Mouse (Mus musculus) liver, embryonic 15.5 days (tissue): ENCODE data around the gene E2f8. TPM values are rescaled to one million over a fixed set of nuclear protein-coding genes. Genes with fewer than 3 reads are reported as not detected.

Experiments used
- ATAC-seq: fragments of 200-750 bp; cut with Nextera tagmentation; 2 replicates; pipeline ENCODE4 v1.8.0; 2017; ENCODE audit warnings: moderate number of reproducible peaks, mild to moderate bottlenecking, moderate library complexity; ENCODE audit not compliant: insufficient read depth
- H3K27ac ChIP-seq: fragments of 300-500 bp; sonication (generic); replicated peaks from 2 replicates; pipeline ENCODE4 v1.5.1; 2015; ENCODE audit warnings: mild to moderate bottlenecking, inconsistent platforms
- H3K27me3 ChIP-seq: fragments of 300-500 bp; sonication (generic); 2 replicates; pipeline ENCODE4 v1.6.1; 2015; ENCODE audit warnings: mild to moderate bottlenecking, inconsistent platforms
- H3K36me3 ChIP-seq: fragments of 300-500 bp; sonication (generic); replicated peaks from 2 replicates; pipeline ENCODE4 v1.6.1; 2015; ENCODE audit warnings: moderate library complexity, mild to moderate bottlenecking, inconsistent platforms
- H3K4me1 ChIP-seq: fragments of 300-500 bp; sonication (generic); replicated peaks from 2 replicates; pipeline ENCODE4 v1.6.1; 2015; ENCODE audit warnings: inconsistent platforms
- H3K4me2 ChIP-seq: fragments of 300-500 bp; sonication (generic); 2 replicates; pipeline ENCODE4 v1.6.1; 2015; ENCODE audit warnings: moderate library complexity, mild to moderate bottlenecking, inconsistent platforms
- H3K4me3 ChIP-seq: fragments of 300-500 bp; sonication (generic); replicated peaks from 2 replicates; pipeline ENCODE4 v1.5.1; 2015; ENCODE audit warnings: mild to moderate bottlenecking, inconsistent platforms
- H3K9ac ChIP-seq: fragments of 300-500 bp; sonication (generic); 2 replicates; pipeline ENCODE4 v1.6.1; 2015; ENCODE audit warnings: moderate library complexity, mild to moderate bottlenecking, inconsistent platforms
- H3K9me3 ChIP-seq: fragments of 300-500 bp; sonication (generic); replicated peaks from 2 replicates; pipeline ENCODE4 v1.6.1; 2016; ENCODE audit warnings: inconsistent platforms
- WGBS: fragments of 180-500 bp; shearing (Covaris S2); methylation state at CpG from one replicate; pipeline ENCODE4 v1.1.7; 2015; ENCODE audit warnings: mixed read lengths; ENCODE audit not compliant: insufficient replicate concordance; 5-methylcytosine and 5-hydroxymethylcytosine counted together
- polyA plus RNA-seq: library from polyadenylated mRNA; unstranded; fragments of >200 nt; fragmentation: Nextera tagmentation; extraction: Ambion mirVana; gene quantifications from 2 replicates; pipeline ENCODE4 v1.2.1, GENCODE M21; 2015

Gene E2f8
- polyA plus RNA-seq, 1 experiment from 2014 or later: 33.5 TPM

DNA sequence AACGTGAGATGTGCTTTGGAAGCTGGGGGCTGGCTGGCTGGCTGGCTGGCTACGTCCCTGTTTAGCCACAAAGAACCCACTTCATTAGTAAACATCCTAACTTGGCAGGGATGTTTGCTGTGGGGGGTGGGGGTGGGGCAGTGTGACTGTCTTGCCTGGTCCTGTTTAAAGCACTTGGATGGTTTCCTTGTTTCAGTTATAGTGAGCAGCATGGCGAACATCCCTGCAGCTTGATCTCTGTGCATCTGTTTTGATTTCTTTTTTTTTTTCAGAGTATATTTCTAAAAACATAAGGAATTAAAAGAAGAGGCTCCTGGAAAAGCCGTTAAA lies 27.9 kb upstream of the E2f8 start:
- ATAC-seq: no peak
- H3K4me1 ChIP-seq: peaks cover 9% of the 10 kb centered on the region
- no peaks in the 10 kb centered on the region for H3K9me3 ChIP-seq
- no peak overlapping the region for H3K4me3 ChIP-seq
- 30% methylated on average over 4 of the region's 4 CpGs for WGBS
- no peaks in the 10 kb centered on the region for H3K36me3 ChIP-seq
- peak overlapping the region; percentile 68 for H3K27ac ChIP-seq
- no peak overlapping the region for H3K9ac ChIP-seq
- no peak overlapping the region for H3K4me2 ChIP-seq
- H3K27me3 ChIP-seq: no peaks in the 10 kb centered on the region

DNA sequence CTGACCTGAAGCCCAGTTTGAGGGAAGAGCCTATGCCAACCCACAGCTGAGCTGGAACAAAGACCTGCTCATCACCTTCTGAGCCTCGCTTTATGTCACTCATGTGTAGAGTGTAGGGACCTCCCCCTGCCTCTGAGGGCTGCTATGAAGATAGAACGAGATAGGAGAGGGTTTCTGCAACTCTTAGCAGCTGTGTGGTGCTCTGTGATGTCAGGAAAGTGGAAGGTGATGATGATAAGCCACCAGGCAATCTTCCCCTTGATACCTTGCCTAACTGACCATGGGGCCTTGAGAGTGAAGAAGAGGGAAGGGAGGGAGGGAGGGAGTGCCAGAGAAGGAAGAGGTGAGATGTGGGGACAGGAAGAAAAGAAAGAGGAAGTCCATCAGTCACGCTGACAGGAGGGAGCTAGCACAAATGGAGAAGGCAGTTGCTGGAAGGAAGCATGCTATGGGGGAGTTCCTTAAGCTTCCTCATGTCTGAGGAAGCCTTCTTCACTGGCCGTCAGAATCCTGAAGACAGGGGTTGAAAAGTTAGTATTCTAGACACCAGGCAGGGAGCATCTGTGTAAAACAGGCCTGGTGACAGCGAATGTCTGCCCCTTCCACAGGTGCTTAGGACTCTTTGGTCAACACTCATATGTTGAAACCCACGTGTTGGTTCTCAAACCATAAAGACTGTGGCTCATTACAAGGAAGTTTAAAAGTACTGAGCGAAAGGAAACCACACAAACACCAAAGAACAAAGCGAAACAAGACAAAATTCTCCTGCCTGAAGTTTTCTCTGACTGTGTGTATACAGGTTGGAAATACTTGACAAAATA lies 27.3 kb upstream of the E2f8 start, which contains the start of gene Nav2:
Gene Nav2 (plus strand): TSS at position 196 of the 821 bp plus-strand sequence.
- ATAC-seq: no peak
- H3K4me1 ChIP-seq: peaks cover 9% of the 10 kb centered on the region

DNA sequence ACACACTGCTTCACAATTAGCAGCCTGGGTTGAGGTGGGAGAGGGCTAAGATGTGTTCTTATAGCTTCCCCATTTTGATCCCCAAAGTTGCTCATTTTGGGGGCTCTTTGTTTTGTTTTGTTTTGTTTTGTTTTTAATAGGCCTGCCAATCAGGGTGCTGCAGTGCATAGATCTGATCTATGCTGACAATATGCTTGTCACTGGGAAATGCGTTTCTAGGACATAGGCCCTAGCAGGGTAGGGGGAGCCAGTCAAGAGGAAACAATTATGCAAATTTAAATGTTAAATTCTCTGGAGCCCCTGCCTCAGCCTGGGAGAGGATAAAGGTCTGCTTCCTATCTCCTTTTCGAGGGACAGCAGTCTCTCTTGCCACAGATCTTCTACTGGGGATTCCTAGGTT lies 21.1 kb upstream of the E2f8 start:
- H3K9ac ChIP-seq: no peak overlapping the region
- H3K4me2 ChIP-seq: no peak overlapping the region
- ATAC-seq: no peak
- no peak overlapping the region for H3K4me3 ChIP-seq
- no peaks in the 10 kb centered on the region for H3K36me3 ChIP-seq
- H3K27ac ChIP-seq: no peak overlapping the region
- WGBS: 17% methylated on average over 2 of the region's 2 CpGs
- no peaks in the 10 kb centered on the region for H3K9me3 ChIP-seq
- peaks cover 30% of the 10 kb centered on the region for H3K27me3 ChIP-seq
- no peaks in the 10 kb centered on the region for H3K4me1 ChIP-seq

More for the DNA sequence above, 27.3 kb upstream of the E2f8 start, which contains the start of gene Nav2:
- Histone ChIP-seq H3K4me2 (no peak within 1 kb of the TSS), H3K9me3 (no peaks in the 10 kb centered on the region), H3K4me3 (no peak within 1 kb of the TSS), H3K27me3 (no peaks in the 10 kb centered on the region), H3K9ac (no peak within 1 kb of the TSS), H3K27ac (peak within 1 kb of the TSS; percentile 68), H3K36me3 (no peaks in the 10 kb centered on the region)
- WGBS: 16% methylated on average over 8 of the region's 8 CpGs

- H3K4me3 ChIP-seq: no peak overlapping the region
- no peaks in the 10 kb centered on the region for H3K36me3 ChIP-seq
- no peak overlapping the region for H3K4me2 ChIP-seq
- no peak overlapping the region for H3K27ac ChIP-seq
- peaks cover 36% of the 10 kb centered on the region for H3K27me3 ChIP-seq
- H3K9me3 ChIP-seq: no peaks in the 10 kb centered on the region
- ATAC-seq: no peak
- WGBS: 39% methylated on average over 8 of the region's 8 CpGs
- no peaks in the 10 kb centered on the region for H3K4me1 ChIP-seq
- H3K9ac ChIP-seq: no peak overlapping the region
Measured at GRCm38 (mm10) chr7:48900408-48901167, 19.2 kb upstream of the E2f8 start.

DNA sequence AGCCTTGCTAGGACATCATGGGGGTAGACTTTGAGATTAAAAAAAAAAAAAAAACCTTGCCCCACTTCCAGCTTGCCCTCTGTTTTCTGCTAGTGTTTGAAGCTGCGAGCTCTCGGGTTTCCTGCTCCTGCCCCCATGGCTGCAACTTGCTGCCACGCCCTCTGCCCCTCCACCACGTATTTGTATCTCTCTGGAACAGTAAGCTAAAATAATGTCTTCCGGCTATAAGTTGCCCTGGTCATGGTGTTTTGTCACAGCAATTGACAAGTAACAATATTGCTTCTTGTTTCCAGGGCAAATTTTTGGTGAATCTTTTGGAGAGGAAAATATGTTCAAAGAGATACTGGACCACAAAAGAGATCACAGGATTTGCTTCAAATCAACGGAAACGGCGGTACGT lies 17.0 kb upstream of the E2f8 start:
- Histone ChIP-seq H3K36me3 (no peaks in the 10 kb centered on the region), H3K27me3 (peaks cover 36% of the 10 kb centered on the region), H3K27ac (no peak overlapping the region), H3K4me1 (no peaks in the 10 kb centered on the region), H3K4me2 (no peak overlapping the region), H3K9ac (no peak overlapping the region), H3K9me3 (no peaks in the 10 kb centered on the region), H3K4me3 (no peak overlapping the region)
- 17% methylated on average over 9 of the region's 9 CpGs for WGBS
- no peak for ATAC-seq

GRCm38 (mm10) chr7:48897539-48898163 lies 16.3 kb upstream of the E2f8 start:
- Histone ChIP-seq H3K36me3 (no peaks in the 10 kb centered on the region), H3K27ac (no peak overlapping the region), H3K4me3 (no peak overlapping the region), H3K4me1 (no peaks in the 10 kb centered on the region), H3K9me3 (no peaks in the 10 kb centered on the region), H3K9ac (no peak overlapping the region), H3K4me2 (no peak overlapping the region), H3K27me3 (peaks cover 36% of the 10 kb centered on the region)
- WGBS: 52% methylated on average over 24 of the region's 24 CpGs
- ATAC-seq: no peak

- Histone ChIP-seq H3K9me3 (no peaks in the 10 kb centered on the region), H3K4me3 (no peak overlapping the region), H3K4me1 (no peaks in the 10 kb centered on the region), H3K27me3 (peaks cover 36% of the 10 kb centered on the region), H3K9ac (no peak overlapping the region), H3K27ac (no peak overlapping the region), H3K4me2 (no peak overlapping the region), H3K36me3 (no peaks in the 10 kb centered on the region)
- WGBS: 48% methylated on average over 4 of the region's 4 CpGs
- no peak for ATAC-seq
Measured at GRCm38 (mm10) chr7:48896051-48896450, 14.7 kb upstream of the E2f8 start.

- 66% methylated on average over 4 of the region's 4 CpGs for WGBS
Measured at GRCm38 (mm10) chr7:48895475-48895874, 14.1 kb upstream of the E2f8 start.

GRCm38 (mm10) chr7:48894763-48895162 lies 13.4 kb upstream of the E2f8 start:
- H3K36me3 ChIP-seq: no peaks in the 10 kb centered on the region
- WGBS: 44% methylated on average over 6 of the region's 6 CpGs
- peaks cover 29% of the 10 kb centered on the region for H3K27me3 ChIP-seq
- no peaks in the 10 kb centered on the region for H3K9me3 ChIP-seq
- no peak overlapping the region for H3K27ac ChIP-seq
- no peak for ATAC-seq
- H3K4me3 ChIP-seq: no peak overlapping the region
- no peak overlapping the region for H3K9ac ChIP-seq
- no peak overlapping the region for H3K4me2 ChIP-seq
- no peaks in the 10 kb centered on the region for H3K4me1 ChIP-seq

More at GRCm38 (mm10) chr7:48895475-48895874, 14.1 kb upstream of the E2f8 start:
- Histone ChIP-seq H3K27me3 (peaks cover 36% of the 10 kb centered on the region), H3K27ac (no peak overlapping the region), H3K9me3 (no peaks in the 10 kb centered on the region), H3K9ac (no peak overlapping the region), H3K4me3 (no peak overlapping the region), H3K36me3 (no peaks in the 10 kb centered on the region), H3K4me1 (no peaks in the 10 kb centered on the region), H3K4me2 (no peak overlapping the region)
- no peak for ATAC-seq

DNA sequence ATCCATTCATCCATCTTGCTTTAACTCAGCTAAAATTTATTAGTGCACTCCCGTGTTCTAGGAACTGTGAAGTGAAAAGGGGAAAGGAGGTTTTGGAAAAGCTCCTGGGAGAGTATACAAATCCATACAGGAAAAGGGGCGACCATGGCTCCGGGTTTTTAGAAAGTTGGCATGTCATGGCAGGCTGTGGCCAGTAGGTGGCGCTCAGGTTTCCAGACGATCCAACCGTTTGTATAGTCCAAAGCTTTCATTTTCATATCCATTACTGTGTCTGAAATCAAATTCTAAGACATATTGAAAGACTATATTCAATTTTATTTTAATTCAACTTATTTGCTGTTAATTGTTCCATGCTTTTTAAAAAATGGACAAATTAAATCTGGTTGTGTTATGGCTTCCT lies 12.8 kb upstream of the E2f8 start:
- no peaks in the 10 kb centered on the region for H3K9me3 ChIP-seq
- no peaks in the 10 kb centered on the region for H3K36me3 ChIP-seq
- no peak overlapping the region for H3K27ac ChIP-seq
- no peak overlapping the region for H3K4me3 ChIP-seq
- H3K9ac ChIP-seq: no peak overlapping the region
- WGBS: 2% methylated on average over 6 of the region's 6 CpGs
- H3K4me2 ChIP-seq: no peak overlapping the region
- H3K27me3 ChIP-seq: peaks cover 23% of the 10 kb centered on the region
- no peaks in the 10 kb centered on the region for H3K4me1 ChIP-seq
- no peak for ATAC-seq

DNA sequence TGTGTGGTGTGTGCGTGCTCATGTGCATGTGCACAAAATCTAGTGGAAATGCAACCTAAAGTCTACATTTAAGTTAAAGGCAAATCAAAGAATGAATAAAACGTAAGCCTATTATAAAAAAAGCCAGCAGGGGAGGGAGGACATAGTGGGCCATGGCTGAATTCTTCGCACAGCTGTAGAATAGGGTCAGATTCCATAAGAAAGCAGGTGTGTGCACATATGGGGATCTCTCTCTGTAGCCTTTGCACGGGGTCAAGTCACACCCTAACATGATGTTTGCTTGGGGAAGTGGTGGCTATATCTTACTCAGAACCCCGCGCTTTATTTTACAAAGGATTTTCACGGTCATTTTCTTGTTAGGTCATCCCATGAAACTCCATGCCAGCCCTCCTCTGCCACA lies 11.7 kb upstream of the E2f8 start:
- no peak overlapping the region for H3K4me3 ChIP-seq
- peaks cover 4% of the 10 kb centered on the region; the same call in 1 of the 2 replicates for H3K4me1 ChIP-seq
- no peak overlapping the region for H3K4me2 ChIP-seq
- 66% methylated on average over 7 of the region's 7 CpGs for WGBS
- H3K27ac ChIP-seq: no peak overlapping the region
- no peaks in the 10 kb centered on the region for H3K36me3 ChIP-seq
- 0 out of 2 replicates have a peak, but pooled peaks cover 20% of the 10 kb centered on the region for H3K27me3 ChIP-seq
- no peak for ATAC-seq
- H3K9ac ChIP-seq: no peak overlapping the region
- H3K9me3 ChIP-seq: no peaks in the 10 kb centered on the region
